Mouse (Mus musculus): ENCODE measurements around the gene Hrct1.
A peak's percentile ranks its signal among the peaks of the same experiment; 100 is the strongest.

Hrct1 gene

DNA sequence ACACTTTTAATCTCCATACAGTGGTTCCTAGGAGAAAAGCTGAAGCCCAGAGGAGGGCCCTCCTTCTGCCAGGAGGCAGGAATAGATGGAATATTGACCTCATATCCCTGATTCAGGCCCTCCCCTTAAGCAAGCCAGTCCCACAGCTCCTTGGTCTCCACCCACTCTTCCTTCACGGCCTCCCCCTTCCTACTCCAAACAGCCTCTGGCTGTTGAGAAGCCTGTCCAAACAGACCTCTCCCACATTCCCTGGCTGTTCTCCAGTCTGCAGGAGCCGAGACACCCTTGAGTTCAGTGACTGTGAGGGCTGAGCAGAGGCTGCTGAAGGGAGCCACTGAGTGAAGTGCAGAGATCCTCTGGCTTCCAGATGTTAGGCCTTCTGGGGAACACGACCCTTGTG is at the start of gene Hrct1:
Hrct1 (plus strand) TSS at position 194 of the 400 bp plus-strand sequence.
- ATAC-seq (ENCODE audit: insufficient number of reproducible peaks, low FRiP score, low TSS enrichment): no peak

DNA sequence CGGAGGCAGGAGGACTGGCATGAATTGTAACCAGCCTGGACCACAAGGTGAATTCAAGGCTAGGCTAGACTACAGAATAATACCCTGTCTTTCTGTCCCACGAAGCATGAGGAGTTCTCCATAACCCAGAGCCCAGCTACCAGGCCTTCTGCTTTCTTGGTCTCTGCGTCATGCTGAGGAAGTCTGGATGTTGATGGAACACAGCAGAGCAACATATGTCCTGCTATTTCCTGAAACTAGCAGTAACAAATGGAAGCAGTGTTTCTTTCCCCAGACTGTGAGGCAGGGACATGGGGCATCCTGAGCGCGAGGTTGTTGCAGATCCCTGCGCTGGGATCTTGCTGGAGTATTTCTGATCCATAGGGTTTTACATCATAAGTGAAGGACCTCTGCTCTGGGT is 48.4 kb upstream of the Hrct1 start:
- peak; percentile 42; the same call in 1 of the 2 replicates for ATAC-seq (ENCODE audit: insufficient number of reproducible peaks, low FRiP score, low TSS enrichment)

DNA sequence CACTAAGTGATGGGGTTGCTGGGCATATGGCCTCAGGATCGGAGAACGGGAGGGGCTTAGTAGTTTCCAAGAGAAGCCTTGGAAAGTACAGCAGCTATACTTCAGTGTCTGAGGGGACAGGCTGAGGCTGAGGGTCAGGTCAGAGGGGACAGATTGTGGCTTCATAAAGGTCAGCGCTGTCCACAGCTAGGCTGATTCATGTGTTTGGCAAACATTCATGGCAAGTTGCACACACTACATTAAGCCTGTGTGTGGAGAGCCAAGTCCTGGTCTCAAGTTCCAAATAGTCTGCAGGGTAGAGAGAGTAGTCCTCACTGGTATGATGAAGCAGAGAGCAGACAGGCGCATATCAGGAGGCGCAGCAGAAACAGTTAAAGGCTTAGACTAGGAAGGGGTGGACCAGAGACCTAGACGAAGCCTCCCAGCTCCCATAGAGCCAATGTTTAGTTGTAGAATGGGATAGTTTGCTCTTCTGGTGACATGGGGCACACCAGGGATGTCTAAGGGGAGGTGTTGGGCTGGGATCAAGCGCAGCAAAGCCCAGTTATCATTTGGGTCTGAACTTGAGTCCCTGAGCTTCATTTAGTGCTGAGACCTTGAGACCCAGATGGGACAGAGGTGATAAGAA is 47.5 kb upstream of the Hrct1 start:
- no peak for ATAC-seq (ENCODE audit: insufficient number of reproducible peaks, low FRiP score, low TSS enrichment)

DNA sequence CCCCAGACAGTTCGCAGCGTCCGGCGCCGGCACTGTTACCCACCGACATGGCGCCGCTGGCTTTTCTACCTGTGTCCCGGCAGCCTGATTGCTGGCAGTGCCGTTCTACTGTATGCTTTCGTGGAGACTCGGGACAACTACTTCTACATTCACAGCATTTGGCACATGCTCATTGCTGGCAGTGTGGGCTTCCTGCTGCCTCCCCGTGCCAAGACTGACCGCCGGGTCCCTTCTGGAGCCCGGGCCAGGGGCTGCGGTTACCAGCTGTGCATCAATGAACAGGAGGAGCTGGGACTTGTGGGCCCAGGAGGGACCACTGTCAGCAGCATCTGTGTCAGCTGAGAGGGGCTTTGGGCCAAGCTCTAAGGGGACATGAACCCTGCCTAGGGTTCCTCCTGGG is 37.0 kb upstream of the Hrct1 start:
- ATAC-seq (ENCODE audit: insufficient number of reproducible peaks, low FRiP score, low TSS enrichment): no peak

DNA sequence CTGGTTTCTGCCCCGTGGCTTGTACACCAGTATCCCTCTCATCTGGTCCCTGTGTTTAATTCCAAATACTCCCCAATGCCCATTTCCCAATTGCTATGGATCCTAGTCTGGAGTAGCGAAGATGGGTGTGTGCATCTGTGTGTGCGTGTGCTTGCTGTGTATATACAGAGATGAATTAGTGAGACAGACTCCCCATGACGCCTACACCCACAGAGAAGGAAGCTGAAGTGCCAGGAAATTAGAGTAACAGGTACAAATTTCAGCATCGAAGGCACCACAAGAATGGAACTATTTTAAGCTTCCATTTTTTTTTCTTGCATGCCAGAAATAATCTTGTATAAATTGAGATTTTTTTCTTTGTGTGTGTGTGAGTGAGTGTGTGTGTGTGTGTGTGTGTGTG is 36.0 kb upstream of the Hrct1 start:
- no peak for ATAC-seq (ENCODE audit: insufficient number of reproducible peaks, low FRiP score, low TSS enrichment)

DNA sequence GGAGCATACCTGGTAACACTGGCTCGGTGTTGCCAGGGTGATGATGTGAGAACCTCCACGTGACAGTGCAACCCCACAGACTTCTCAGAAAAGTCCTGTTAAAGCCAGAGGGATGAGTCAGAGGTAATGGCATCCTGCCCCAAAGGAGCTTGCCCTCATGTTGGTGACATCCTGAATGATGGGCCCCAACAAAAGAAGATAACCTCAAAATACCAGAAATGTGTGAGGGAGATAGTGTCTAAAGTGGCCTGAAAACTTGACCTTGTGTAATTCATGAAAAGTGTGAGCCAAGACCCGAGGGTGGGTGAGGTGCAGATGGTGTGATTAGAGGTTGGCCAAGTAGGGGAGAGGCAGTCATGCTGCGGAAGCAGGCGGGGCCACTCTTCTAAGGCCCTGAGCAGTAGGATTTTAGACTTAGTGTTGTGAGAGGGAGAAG is 33.2 kb upstream of the Hrct1 start:
- no peak for ATAC-seq (ENCODE audit: insufficient number of reproducible peaks, low FRiP score, low TSS enrichment)

DNA sequence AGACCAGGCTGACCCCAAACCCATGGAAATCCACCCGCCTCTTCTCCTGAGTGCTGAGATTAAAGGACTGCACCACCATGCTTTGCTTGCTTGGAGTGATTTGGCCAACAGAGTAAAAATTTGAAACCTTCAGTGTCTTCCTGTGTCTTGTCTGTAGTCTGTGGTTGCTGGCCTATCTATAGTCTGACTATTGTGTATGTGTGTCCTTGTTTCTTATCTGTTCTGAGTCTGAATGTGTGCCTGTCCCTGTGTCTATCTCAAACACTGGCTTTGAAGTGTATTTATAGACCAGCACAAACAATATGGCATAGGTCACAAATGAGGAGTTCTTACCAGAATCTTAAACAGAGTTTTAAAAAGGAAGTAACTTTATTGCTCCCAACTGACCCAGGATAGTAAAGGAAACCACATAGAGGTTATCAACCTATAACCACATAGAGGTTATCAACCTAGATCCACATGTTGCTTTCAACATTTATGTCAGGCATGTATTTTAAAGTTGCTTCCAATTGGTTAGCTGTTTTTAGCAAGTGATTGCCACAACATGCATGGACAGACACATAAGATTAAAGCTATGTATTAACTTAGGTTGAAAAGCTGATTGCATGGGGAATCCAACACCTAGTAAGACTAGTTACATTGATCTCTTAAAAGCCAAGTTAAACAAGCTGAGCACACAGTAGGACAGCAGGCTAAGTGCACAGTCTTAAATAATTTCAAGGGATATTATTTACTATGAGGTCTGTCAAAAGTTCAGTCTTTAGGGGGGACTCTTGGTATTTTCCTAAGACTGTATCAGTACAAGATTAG is 32.3 kb upstream of the Hrct1 start:
- ATAC-seq (ENCODE audit: insufficient number of reproducible peaks, low FRiP score, low TSS enrichment): no peak

DNA sequence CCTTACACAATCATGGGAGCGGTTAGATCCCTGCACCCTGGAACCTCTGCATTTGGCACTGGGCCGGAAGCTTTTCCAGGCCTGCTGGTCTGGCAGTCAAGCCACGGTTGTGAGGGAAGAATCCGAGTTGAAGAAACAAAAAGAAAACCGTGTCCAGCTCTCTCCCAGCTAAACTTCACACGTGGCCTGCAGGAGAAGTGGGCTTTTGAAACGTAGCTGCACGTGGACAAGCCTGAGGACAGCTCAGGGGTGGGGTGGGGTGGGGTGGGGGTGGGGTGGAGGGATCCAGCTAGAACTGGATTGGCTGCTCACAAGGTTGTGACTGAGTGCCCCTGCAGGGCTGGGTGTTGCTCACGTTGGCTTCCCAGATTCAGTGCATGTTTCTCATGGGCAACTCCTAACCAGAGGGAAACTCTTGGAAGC is 31.7 kb upstream of the Hrct1 start:
- ATAC-seq (ENCODE audit: insufficient number of reproducible peaks, low FRiP score, low TSS enrichment): no peak

DNA sequence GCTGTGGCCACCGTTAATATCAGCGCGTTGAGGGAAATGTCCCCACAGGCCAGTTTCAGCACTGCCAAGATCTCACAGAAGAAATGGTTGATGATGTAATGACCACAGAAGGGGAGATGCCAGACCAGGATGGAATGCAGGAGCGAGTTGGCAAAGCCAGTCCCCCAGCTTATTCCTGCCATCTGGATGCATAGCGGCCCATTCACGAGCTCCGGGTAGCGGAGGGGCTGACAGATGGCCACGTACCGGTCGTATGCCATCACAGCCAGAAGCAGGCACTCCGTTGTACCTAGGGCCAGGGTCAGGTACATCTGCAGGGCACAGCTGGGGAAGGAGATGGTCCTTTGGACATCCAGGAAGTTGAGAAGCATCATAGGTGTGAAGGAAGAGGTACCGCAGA is 30.4 kb upstream of the Hrct1 start:
- peak; percentile 65 for ATAC-seq (ENCODE audit: insufficient number of reproducible peaks, low FRiP score, low TSS enrichment)

DNA sequence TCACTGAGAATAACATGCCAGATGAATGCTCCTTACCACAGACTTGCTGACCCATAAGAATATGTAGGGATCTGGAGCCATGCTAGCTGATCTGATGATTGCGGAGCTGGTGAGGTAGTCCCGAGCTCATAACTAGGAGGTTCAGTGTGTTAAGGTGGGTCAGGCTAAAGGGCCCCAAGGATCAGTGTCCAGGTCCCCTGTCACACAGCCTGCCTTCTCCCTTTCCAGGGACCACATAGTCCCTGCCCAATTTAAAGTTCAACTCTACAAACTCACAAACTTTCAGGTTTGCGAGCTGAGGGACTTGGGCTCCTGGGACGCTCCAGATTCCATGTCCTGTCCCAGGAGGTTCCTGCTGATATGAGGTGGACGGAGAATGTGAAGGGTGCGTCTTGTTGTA is 26.3 kb upstream of the Hrct1 start, which contains the start of gene Olfr70:
Olfr70 (minus strand) TSS at position 101 of the 400 bp plus-strand sequence.
- ATAC-seq (ENCODE audit: insufficient number of reproducible peaks, low FRiP score, low TSS enrichment): no peak

DNA sequence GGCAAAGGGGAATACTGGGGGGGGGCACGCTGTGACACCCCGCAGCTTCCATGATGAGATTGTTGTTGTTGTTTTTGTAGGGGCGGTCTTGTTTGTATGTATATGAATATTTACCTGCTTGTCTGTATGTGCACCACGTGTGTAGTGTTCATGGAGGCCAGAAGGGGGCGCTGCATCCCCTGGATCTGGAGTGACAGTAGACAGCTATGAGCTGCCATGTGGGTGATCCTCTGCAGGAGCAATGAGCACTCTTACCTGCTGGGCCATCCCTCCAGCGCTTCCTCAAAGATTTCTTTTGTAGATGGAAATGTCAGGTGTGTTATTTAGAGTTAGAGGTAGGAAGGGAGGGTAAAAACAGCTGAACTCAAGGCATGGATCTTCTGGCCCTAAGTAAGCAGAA is 23.5 kb upstream of the Hrct1 start:
- no peak for ATAC-seq (ENCODE audit: insufficient number of reproducible peaks, low FRiP score, low TSS enrichment)

DNA sequence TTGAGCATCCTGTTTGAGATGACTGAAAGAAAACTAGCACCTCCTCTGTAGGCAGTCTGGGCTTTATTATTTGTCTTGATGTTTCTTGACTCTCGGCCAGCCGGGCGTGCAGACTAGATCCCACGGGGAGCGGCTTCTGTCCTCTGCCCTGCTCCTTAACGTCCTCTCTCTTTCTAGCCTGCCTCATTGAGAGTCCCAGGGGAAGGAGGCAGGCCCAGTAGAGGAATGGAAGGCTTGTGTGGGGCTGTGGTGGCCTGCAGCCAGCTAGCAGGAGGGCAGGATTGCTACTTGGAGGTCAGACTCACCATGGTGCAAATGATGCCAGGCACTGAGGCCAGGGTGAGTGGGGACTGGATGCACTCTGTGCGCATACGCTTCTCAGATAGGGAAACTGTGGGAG is 23.1 kb upstream of the Hrct1 start:
- ATAC-seq (ENCODE audit: insufficient number of reproducible peaks, low FRiP score, low TSS enrichment): no peak

DNA sequence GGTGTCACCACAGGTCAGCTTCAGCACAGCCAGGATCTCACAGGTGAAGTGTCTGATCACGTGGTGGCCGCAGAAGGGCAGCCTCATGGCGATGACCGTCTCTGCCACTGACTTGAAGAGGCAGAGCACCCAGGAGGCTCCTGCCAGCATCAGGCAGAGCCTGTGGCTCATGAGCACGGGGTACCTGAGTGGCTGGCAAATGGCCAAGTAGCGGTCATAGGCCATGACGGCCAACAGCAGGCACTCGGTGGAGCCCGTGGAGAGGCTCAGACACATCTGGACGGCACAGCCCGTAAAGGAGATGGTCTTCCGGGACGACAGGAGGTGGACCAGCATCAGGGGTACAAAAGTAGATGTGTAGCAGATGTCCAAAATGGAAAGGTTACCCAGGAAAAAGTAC is 21.0 kb upstream of the Hrct1 start:
- ATAC-seq (ENCODE audit: insufficient number of reproducible peaks, low FRiP score, low TSS enrichment): no peak

DNA sequence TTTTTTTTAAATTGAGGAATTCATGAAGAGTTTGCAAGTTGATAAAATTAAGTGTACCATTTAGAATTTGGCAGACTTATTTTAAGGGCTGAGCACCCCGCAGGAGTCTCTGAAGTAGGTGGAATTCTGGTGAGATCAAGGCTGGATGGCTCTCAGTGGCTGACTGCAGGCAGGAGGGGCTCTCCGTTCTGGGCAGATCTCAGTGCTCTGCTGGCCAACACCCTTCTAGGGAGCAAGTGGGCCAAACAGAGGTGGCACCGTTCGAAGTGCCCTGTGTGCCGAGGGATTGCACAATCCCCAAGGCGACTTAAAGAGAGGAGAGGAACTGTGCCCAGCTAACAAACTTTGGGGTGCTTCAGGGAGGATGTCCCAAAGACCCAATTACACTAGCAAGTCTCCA is 17.1 kb upstream of the Hrct1 start, which contains the start of gene Olfr71:
Olfr71 (minus strand) TSS at position 387 of the 400 bp plus-strand sequence.
- no peak for ATAC-seq (ENCODE audit: insufficient number of reproducible peaks, low FRiP score, low TSS enrichment)

DNA sequence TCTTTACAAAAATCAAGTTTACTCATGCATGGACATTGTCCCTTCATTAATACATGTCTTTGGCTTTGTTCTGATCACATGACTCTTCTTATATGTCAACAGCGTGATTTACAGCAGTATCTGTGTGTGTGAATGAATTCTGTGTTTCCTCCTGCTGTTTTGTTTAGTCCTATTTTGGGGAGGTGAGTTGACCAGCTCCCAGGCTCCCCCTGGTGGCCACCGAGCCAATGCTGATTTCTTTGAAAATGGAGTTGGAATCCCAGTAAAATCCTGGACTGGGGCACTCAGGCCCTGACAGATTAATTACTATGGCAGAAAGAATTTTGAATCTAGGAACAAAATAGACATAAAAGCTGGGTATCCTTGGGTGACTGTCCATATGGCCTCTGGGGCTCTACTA is 15.2 kb upstream of the Hrct1 start:
- peak; percentile 61; the same call in 1 of the 2 replicates for ATAC-seq (ENCODE audit: insufficient number of reproducible peaks, low FRiP score, low TSS enrichment)

DNA sequence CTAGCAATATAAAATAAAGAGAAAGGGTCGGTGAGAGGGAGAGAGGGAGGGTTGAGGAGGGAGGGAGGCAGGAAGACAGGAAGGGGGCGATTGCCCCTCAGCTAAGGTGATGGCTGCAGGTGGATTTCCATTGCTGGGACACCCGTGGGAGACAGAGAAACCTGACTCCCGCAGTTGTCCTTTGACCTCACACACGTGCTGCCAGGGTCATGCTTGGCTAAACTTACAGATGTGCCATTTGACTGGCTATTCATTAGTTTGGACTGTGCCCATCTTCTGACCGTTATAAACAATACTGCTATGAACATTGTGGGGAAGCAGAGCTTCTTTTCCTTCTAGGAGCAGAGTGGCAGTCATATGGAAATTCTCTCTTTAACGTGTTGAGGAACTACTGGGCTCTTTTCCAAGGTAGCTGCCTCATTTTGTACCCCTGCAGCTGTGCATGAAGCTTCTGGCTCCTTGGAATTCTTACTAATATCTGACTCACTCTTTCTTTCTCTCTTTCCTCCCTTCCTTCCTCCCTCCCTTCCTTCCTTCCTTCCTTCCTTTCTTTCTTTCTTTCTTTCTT is 13.3 kb upstream of the Hrct1 start:
- no peak for ATAC-seq (ENCODE audit: insufficient number of reproducible peaks, low FRiP score, low TSS enrichment)

DNA sequence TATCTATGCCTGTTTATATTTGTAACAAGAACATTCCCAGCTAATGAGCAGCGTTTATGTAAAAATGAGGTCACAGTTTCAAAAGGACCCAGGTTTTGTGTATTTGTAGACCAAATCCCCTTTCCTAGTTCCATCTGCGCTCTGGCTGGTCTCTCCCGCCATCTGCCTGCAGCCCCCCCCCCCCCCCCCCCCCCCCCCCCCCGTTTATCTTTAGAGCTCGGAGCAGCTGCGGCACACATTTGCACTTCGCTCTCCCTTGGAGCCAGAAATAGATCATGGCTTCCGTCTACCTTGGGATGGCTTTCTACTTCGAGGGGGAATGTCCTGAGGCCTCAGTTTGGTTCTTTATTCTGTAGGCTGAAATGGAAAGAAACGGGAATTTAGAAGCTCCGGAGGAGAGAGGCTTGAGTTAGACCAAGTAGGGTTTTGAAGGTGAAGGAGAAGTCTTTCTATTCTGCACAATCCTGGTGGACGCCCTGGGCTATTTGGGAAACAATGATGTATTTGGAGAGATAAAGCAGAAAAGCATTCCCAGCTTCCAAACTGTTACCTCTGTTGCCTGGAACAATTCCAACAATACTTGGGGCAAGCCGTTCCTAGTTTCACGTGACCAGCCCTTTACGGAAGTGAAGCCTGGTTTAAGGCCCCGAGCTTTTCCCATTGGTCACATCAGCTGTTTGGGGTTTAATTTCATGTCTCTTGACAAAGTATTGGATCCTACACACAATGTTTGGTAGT is 6.3 kb upstream of the Hrct1 start:
- ATAC-seq (ENCODE audit: insufficient number of reproducible peaks, low FRiP score, low TSS enrichment): no peak

DNA sequence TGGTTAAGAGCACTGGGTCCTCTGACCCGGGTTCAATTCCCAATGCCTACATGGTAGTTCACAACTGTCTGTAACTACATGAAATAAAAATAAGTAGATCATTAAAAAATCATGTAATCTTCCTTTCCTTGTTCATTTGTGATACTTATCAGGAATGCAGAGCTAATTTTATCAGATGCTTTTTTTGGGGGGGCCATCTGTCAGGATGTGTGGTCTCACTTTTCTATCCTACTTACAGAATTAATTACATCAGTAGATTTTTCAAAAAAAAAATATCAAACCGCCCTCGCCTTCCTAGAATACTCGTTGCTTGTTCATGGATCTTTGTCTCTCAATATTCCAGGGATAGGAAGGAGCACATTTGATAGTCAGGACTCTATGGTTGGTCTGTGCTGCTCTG is 4.8 kb upstream of the Hrct1 start:
- no peak for ATAC-seq (ENCODE audit: insufficient number of reproducible peaks, low FRiP score, low TSS enrichment)

DNA sequence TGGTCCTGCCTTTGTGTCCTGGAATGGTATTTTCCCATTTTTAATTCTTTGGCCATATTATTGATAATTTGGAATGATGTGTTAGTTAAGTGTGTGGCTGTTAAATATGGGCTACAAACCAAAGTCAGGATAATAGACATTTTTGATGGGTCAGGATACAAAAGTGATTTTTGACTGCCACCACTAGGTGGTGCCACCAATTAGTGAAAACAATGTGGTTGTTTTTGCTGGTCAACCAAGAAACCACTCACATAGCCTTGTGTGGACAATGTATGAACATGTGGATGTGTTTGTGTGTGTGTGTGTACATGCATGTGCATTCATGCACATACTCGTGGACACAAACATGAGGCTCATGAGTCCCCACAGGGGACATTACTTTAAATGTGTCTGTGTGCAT is 2.2 kb upstream of the Hrct1 start:
- no peak for ATAC-seq (ENCODE audit: insufficient number of reproducible peaks, low FRiP score, low TSS enrichment)

DNA sequence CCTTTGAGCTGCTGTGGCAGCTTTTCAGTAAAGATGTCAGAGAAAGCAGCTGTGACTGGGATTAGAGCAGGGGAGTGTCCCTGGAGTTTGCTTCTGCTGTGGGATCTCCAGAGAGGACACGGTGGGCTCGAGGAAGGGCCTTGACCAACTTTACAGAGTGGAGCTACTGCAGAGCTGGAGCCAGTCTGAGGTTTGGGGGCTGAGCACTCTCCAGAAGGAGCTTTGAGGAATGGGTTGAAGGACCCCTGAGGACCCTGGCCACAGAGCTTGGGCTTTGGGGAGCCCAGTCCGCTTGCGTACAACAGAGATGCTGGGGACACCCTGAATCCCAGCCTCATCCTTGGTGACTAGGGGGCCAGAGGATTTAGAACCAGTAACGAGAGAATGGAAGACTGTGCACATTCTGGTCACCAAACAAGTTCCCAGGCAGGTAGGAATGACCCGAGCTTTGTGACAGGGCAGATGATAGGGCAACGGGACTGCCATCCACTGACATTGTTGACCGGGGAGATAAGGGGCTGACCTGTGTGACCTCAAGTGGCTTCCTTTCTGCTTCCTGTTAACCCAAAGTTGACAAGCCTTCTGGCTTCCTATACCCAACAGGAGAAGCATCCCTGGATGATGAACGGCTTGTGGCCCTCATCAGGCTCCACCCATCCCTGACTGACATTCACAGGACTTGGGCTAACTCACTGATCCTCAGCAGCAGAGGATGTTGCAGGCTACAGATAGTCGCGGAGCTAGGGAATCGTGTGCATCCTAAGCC is 577 bp upstream of the Hrct1 start:
- no peak for ATAC-seq (ENCODE audit: insufficient number of reproducible peaks, low FRiP score, low TSS enrichment)

Data from cerebellum, adult (tissue).